Mouse (Mus musculus): ENCODE measurements at regions not wholly inside any gene's neighbourhood (a gene's known extent, or its start where the extent isn't known, plus 50 kb on each side); places are given as distances from the start of the nearest gene placed in this dataset.

DNA sequence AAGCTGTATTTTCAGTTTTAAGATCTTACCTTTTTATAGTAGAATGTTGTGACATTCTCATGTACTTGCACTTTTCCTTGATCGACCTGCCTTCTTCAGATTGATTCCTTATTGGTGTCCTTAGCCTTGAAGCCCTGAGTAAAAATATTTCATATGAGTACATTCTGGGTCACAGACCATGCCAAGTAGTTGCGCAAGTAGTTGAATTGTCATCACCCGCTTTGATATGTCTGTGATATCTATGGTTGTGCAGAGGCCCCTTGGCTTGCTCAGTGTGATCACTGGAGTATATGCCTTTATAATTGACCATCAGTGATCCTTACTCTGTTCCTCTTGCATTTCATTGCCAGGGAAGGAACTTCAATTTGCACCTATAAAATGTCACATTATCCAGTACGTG lies 131.1 kb upstream of the Reg3g start:
- no peak for DNase-seq (ENCODE audit: low spot score in 2 of 2)

DNA sequence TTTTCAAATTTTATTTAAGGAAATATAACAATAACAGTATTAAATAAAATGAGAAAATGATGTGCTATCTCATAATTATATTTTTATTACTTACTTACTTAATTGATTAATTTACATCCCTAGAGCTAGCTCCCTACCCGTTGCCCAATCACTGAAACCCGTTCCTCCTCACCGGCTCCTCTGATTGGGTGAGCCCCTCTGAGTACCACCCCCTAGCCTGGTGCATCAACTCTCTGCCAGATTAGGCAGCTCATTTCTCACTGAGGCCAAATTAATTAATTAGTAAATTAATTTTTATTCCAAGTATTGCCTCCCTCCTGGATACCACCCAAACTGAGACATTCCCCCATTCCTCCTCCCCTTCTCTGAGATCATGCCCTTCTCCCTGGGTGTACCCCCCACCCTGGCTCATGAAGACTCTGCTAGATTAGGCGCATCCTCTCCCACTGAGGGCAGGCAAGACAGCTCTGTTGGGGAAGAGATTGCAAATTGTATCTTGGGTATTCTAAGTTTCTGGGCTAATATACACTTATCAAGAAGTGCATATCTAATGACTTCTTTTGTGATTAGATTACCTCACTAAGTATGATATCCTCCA lies 101.4 kb upstream of the Reg3g start:
- DNase-seq (ENCODE audit: low spot score in 2 of 2), result no peak

- DNase-seq (ENCODE audit: low spot score in 2 of 2), result no peak
These were observed 84.5 kb upstream of the Reg3g start for GRCm38 (mm10) chr6:78553008-78553698.

DNA sequence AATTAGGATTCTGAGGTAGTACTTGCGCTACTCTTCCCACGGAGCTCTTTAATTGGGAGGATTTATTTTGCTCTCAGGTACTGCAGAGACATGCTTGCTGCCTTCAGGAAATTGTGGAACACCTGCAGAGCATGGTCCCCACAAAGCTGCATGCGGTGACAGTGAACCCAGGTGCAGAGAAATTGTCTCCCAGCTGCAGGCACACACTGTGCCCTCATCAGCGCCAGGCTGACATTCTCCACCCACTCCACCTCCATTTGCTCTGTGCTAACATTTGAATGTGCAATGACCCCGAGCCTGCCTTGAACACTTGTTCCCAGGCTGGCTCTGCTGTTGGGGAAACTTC lies 83.7 kb upstream of the Reg3g start:
- no peak for DNase-seq (ENCODE audit: low spot score in 2 of 2)

DNA sequence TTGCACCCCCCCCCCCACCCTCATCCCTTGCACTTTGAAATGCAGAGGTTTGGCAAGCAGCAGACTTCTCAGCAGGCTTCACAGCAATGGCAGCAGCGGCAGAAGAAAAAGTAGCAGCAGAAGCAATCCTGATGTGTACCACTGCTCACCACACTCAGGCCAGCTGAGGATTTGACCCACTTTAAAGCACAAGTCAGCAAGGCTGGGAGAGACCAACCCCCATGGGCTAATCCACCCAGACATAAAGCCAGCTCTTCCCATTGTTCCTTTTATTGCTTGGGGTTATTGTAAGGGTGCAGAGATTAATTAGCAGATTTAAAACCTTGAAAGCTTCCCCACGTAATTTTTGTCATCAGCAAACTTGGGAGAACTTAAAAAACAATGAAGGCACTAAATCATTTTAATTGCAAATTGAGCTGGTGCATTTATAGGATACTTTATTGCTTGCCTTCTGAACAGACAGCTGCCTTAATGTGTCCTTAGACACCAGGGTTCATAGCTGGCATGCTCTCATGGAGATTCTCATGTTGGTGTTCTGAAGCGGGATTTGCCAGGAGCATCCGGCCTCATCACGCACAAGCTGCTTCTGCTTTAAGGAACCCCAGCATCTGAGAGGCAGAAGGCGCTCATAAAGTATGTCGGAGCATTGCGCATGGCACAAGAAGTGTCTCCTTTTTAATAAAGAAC lies 83.1 kb upstream of the Reg3g start:
- no peak for DNase-seq (ENCODE audit: low spot score in 2 of 2)

GRCm38 (mm10) chr6:78548476-78548875 lies 79.8 kb upstream of the Reg3g start:
- DNase-seq (ENCODE audit: low spot score in 2 of 2), result no peak

- DNase-seq (ENCODE audit: low spot score in 2 of 2), result no peak
These were observed 79.0 kb upstream of the Reg3g start for GRCm38 (mm10) chr6:78547721-78548120.

GRCm38 (mm10) chr6:78544238-78544637 lies 75.6 kb upstream of the Reg3g start:
- DNase-seq (ENCODE audit: low spot score in 2 of 2), result peak in 1 of 2 experiments; percentile 42

DNA sequence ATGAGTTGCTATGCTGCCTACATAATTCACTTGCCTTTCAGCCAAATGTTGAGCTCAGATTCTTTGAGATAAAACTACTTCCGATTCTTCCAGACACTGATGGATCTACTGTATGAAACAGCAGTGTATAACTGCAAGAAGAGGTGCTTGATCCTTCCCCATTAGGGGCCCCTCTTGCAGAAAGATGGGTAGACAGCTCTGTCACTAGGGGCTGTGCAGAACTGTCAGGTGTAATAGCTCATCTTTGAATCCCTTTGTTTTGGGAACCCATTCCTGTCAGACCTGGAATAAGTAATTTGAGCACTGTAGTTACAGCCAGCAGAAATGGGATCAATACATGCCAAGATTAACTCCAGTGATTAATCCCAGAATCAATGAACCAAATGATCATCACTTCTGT lies 68.8 kb upstream of the Reg3g start:
- no peak for DNase-seq (ENCODE audit: low spot score in 2 of 2)

- DNase-seq (ENCODE audit: low spot score in 2 of 2), result no peak
These were observed 58.5 kb upstream of the Reg3g start for GRCm38 (mm10) chr6:78526986-78527762.
